Mouse (Mus musculus): ENCODE measurements at regions not wholly inside any gene's neighbourhood (a gene's known extent, or its start where the extent isn't known, plus 50 kb on each side); places are given as distances from the start of the nearest gene placed in this dataset.

- no peak for DNase-seq
Measured at GRCm38 (mm10) chr7:75063816-75064215, 245.2 kb downstream of the Sv2b start.

- no peak for DNase-seq
Measured at GRCm38 (mm10) chr7:75050231-75050630, 258.8 kb downstream of the Sv2b start.

- DNase-seq = no peak
Measured at GRCm38 (mm10) chr7:75049751-75050150, 259.3 kb downstream of the Sv2b start.

- no peak for DNase-seq
Measured at GRCm38 (mm10) chr7:75048822-75049221, 260.2 kb downstream of the Sv2b start.

GRCm38 (mm10) chr7:75047827-75048226 lies 261.2 kb downstream of the Sv2b start:
- DNase-seq = no peak

GRCm38 (mm10) chr7:75040871-75041270 lies 268.2 kb downstream of the Sv2b start:
- no peak for DNase-seq

GRCm38 (mm10) chr7:75026191-75026590 lies 282.9 kb downstream of the Sv2b start:
- DNase-seq = no peak

- no peak for DNase-seq
Measured at GRCm38 (mm10) chr7:75021966-75022365, 287.1 kb downstream of the Sv2b start.

- no peak for DNase-seq
Measured at GRCm38 (mm10) chr7:75018640-75019039, 290.4 kb downstream of the Sv2b start.

GRCm38 (mm10) chr7:75008481-75008880 lies 300.6 kb downstream of the Sv2b start:
- no peak for DNase-seq

GRCm38 (mm10) chr7:74990198-74990597 lies 318.9 kb downstream of the Sv2b start:
- no peak for DNase-seq

- no peak for DNase-seq
Measured at GRCm38 (mm10) chr7:74979479-74979878, 329.6 kb downstream of the Sv2b start.

GRCm38 (mm10) chr7:74975986-74976385 lies 333.1 kb downstream of the Sv2b start:
- no peak for DNase-seq

- no peak for DNase-seq
Measured at GRCm38 (mm10) chr7:74974448-74974847, 334.6 kb downstream of the Sv2b start.

GRCm38 (mm10) chr7:74944421-74945098 lies 364.5 kb downstream of the Sv2b start:
- no peak for DNase-seq

- DNase-seq = no peak
Measured at GRCm38 (mm10) chr7:74942917-74943316, 366.1 kb downstream of the Sv2b start.

- no peak for DNase-seq
Measured at GRCm38 (mm10) chr7:74942146-74942545, 366.9 kb downstream of the Sv2b start.

- peak; percentile 12 for DNase-seq
Measured at GRCm38 (mm10) chr7:74929142-74929829, 374.7 kb upstream of the Slco3a1 start.

- DNase-seq = peak; percentile 33
Measured at GRCm38 (mm10) chr7:74928226-74928927, 373.8 kb upstream of the Slco3a1 start.

GRCm38 (mm10) chr7:74926729-74927128 lies 372.1 kb upstream of the Slco3a1 start:
- no peak for DNase-seq

GRCm38 (mm10) chr7:74924156-74924555 lies 369.6 kb upstream of the Slco3a1 start:
- no peak for DNase-seq

- DNase-seq = no peak
Measured at GRCm38 (mm10) chr7:74908311-74908962, 353.9 kb upstream of the Slco3a1 start.

GRCm38 (mm10) chr7:74907391-74907790 lies 352.8 kb upstream of the Slco3a1 start:
- no peak for DNase-seq
